Mouse (Mus musculus): ENCODE results near the gene Numbl. TPM values are rescaled to one million over a fixed set of nuclear protein-coding genes. Genes with fewer than 3 reads are reported as not detected.

Gene Numbl
- polyA plus RNA-seq, 1 experiment from 2014 or later, result 2.0 TPM

DNA sequence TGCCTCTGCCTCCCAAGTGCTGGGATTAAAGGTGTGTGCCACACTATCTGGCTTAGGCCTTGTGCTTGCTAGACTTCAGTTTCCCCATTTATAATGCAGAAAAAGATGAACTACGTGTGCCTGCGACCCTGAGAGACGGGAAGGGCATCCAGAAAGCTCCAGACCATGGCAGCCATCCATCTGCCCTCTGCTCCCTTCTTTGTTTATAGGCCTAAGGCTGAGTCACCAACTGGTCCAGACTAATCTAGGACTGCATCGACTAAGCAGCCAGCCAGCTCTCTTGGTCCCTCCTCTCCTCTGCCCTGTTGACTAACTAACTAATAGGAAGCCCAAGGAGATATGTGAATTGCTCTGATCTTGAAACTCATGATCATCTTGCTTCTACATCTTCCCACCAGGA, 37.7 kb downstream of the Numbl start:
- no peak overlapping the region for H3K27ac ChIP-seq
- no peak overlapping the region for H3K4me3 ChIP-seq (ENCODE audit: inconsistent target)
- H3K79me2 ChIP-seq (ENCODE audit: inconsistent target), result no peaks in the 10 kb centered on the region
- H3K36me3 ChIP-seq (ENCODE audit: inconsistent target), result no peaks in the 10 kb centered on the region
- 82% methylated on average over 4 of the region's 4 CpGs for WGBS (ENCODE audit: missing documents)

- no peaks in the 10 kb centered on the region for H3K79me2 ChIP-seq (ENCODE audit: inconsistent target)
- 78% methylated on average over 4 of the region's 4 CpGs for WGBS (ENCODE audit: missing documents)
Observed at GRCm38 (mm10) chr7:27296518-27296917, 38.3 kb downstream of the Numbl start.

DNA sequence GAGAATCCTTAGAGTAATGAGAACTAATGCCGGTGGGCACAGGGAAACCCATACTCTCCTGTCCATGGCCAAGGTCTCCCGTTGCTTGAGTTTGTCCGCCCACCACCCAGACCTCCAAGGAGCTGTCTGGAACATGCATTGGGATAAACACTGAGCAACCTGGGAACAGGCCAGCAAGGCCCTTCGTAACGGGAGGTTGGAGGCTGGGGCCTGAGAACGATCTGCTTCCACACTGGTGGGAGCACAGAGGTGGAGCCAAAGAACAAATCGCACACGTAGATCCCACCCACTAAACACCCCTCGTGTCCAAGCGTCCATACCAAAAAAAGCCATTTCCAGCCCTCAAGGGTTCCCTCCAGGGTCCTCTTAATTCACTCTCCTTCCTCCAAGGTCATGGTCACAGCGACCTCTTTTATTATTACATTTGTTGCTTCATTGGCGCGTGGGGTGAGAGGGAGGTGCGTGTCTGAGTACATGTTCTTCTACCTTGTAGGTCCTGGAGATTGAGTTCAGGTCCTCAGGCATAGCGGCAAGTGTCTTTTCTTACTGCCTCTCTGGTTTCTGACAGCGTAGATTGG, 39.9 kb downstream of the Numbl start:
- WGBS (ENCODE audit: missing documents), result 92% methylated on average over 16 of the region's 16 CpGs
- H3K4me3 ChIP-seq (ENCODE audit: inconsistent target), result no peak overlapping the region
- no peak overlapping the region for H3K27ac ChIP-seq
- H3K36me3 ChIP-seq (ENCODE audit: inconsistent target), result no peaks in the 10 kb centered on the region
- H3K79me2 ChIP-seq (ENCODE audit: inconsistent target), result no peaks in the 10 kb centered on the region

More at GRCm38 (mm10) chr7:27296518-27296917, 38.3 kb downstream of the Numbl start:
- Histone ChIP-seq H3K4me3 (ENCODE audit: inconsistent target) (no peak overlapping the region), H3K36me3 (ENCODE audit: inconsistent target) (no peaks in the 10 kb centered on the region), H3K27ac (no peak overlapping the region)

- WGBS (ENCODE audit: missing documents), result 92% methylated on average over 6 of the region's 6 CpGs
- Histone ChIP-seq H3K27ac (no peak overlapping the region), H3K4me3 (ENCODE audit: inconsistent target) (no peak overlapping the region), H3K79me2 (ENCODE audit: inconsistent target) (no peaks in the 10 kb centered on the region), H3K36me3 (ENCODE audit: inconsistent target) (no peaks in the 10 kb centered on the region)
Observed at GRCm38 (mm10) chr7:27298816-27299215, 40.6 kb downstream of the Numbl start.

DNA sequence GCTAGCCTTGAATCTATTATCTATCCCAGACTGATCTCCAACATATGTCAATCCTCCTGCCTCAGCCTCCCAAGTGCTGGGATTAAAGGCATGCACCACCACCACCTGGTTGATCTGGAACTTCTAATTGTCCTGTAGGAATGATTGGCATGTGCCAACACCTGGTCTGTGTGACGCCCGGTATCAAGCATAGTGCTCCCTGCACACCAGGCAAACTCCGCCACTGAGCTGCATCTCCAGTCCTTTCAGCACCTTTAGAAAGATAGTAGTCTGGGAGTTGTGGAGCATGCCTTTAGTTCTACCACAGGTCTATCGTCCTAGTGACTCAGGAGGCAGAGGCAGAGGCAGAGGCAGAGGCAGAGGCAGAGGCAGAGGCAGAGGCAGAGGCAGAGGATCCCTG, 42.1 kb downstream of the Numbl start:
- no peak overlapping the region for H3K4me3 ChIP-seq (ENCODE audit: inconsistent target)
- no peak overlapping the region for H3K27ac ChIP-seq
- WGBS (ENCODE audit: missing documents), result 81% methylated on average over 4 of the region's 4 CpGs
- no peaks in the 10 kb centered on the region for H3K79me2 ChIP-seq (ENCODE audit: inconsistent target)
- H3K36me3 ChIP-seq (ENCODE audit: inconsistent target), result no peaks in the 10 kb centered on the region

GRCm38 (mm10) chr7:27300801-27301200, 42.6 kb downstream of the Numbl start:
- Histone ChIP-seq H3K36me3 (ENCODE audit: inconsistent target) (no peaks in the 10 kb centered on the region), H3K79me2 (ENCODE audit: inconsistent target) (no peaks in the 10 kb centered on the region), H3K27ac (no peak overlapping the region), H3K4me3 (ENCODE audit: inconsistent target) (no peak overlapping the region)
- 76% methylated on average over 5 of the region's 5 CpGs for WGBS (ENCODE audit: missing documents)

DNA sequence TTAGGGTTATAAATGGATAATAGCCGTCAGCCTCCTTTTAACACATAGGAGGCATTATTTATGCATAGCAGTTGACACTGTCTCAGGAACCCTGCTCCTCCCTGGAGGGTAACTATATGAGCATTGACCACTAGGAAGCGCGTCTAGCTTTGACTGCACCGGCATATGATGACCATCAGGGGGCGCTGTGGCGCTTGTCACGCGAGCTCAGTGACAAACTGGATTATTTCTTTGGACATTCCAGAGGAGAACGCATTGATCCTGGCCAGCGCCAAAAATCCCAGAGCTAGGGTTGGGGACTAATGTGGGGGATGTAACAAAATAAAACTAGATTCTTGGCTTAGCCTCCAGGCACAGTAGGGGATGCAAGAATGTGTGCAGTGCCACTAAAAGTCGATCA, 43.9 kb downstream of the Numbl start:
- 12% methylated on average over 11 of the region's 11 CpGs for WGBS (ENCODE audit: missing documents)
- H3K27ac ChIP-seq, result no peak overlapping the region

GRCm38 (mm10) chr7:27305091-27305730, 47.0 kb downstream of the Numbl start:
- WGBS (ENCODE audit: missing documents), result 91% methylated on average over 17 of the region's 17 CpGs
- no peaks in the 10 kb centered on the region for H3K36me3 ChIP-seq (ENCODE audit: inconsistent target)
- H3K79me2 ChIP-seq (ENCODE audit: inconsistent target), result no peaks in the 10 kb centered on the region
- H3K4me3 ChIP-seq (ENCODE audit: inconsistent target), result no peak overlapping the region
- no peak overlapping the region for H3K27ac ChIP-seq

More for the DNA sequence above, 43.9 kb downstream of the Numbl start:
- Histone ChIP-seq H3K36me3 (ENCODE audit: inconsistent target) (no peaks in the 10 kb centered on the region), H3K4me3 (ENCODE audit: inconsistent target) (no peak overlapping the region), H3K79me2 (ENCODE audit: inconsistent target) (no peaks in the 10 kb centered on the region)

- Histone ChIP-seq H3K4me3 (ENCODE audit: inconsistent target) (no peak overlapping the region), H3K27ac (no peak overlapping the region), H3K36me3 (ENCODE audit: inconsistent target) (no peaks in the 10 kb centered on the region), H3K79me2 (ENCODE audit: inconsistent target) (no peaks in the 10 kb centered on the region)
- WGBS (ENCODE audit: missing documents), result 79% methylated on average over 23 of the region's 24 CpGs
Observed at GRCm38 (mm10) chr7:27306161-27307160, 48.2 kb downstream of the Numbl start.

GRCm38 (mm10) chr7:27307551-27307950, 49.3 kb downstream of the Numbl start:
- WGBS (ENCODE audit: missing documents), result 78% methylated on average over 9 of the region's 9 CpGs

GRCm38 (mm10) chr7:27308821-27309549, 50.8 kb downstream of the Numbl start:
- Histone ChIP-seq H3K27ac (no peak overlapping the region), H3K36me3 (ENCODE audit: inconsistent target) (no peaks in the 10 kb centered on the region), H3K79me2 (ENCODE audit: inconsistent target) (no peaks in the 10 kb centered on the region), H3K4me3 (ENCODE audit: inconsistent target) (no peak overlapping the region)
- 21% methylated on average over 28 of the region's 28 CpGs for WGBS (ENCODE audit: missing documents)

More at GRCm38 (mm10) chr7:27307551-27307950, 49.3 kb downstream of the Numbl start:
- H3K36me3 ChIP-seq (ENCODE audit: inconsistent target), result no peaks in the 10 kb centered on the region
- H3K27ac ChIP-seq, result no peak overlapping the region
- no peaks in the 10 kb centered on the region for H3K79me2 ChIP-seq (ENCODE audit: inconsistent target)
- H3K4me3 ChIP-seq (ENCODE audit: inconsistent target), result no peak overlapping the region

DNA sequence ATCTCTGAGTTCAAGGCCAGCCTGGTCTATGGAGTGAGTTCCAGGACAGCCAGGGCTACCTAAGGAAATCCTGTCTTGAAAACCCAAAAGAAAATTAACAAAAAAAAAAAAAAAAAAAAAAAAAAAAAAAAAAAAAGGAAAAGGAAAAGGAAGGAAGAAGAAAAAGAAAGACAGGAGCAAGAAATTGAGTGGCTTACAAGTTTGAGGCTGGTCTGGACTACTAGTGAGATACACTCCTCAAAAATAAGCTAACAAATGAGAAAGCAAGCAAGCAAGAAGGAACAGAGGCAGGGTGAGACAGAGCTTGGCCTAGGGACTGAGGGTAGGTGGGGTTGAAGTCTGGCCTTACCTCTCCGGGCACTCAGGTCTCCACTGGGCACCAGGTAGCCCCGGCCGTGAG, 51.6 kb downstream of the Numbl start:
- Histone ChIP-seq H3K27ac (no peak overlapping the region), H3K79me2 (ENCODE audit: inconsistent target) (no peaks in the 10 kb centered on the region), H3K36me3 (ENCODE audit: inconsistent target) (no peaks in the 10 kb centered on the region), H3K4me3 (ENCODE audit: inconsistent target) (no peak overlapping the region)
- 91% methylated on average over 3 of the region's 3 CpGs for WGBS (ENCODE audit: missing documents)

GRCm38 (mm10) chr7:27310306-27310705, 52.1 kb downstream of the Numbl start:
- no peak overlapping the region for H3K4me3 ChIP-seq (ENCODE audit: inconsistent target)
- H3K27ac ChIP-seq, result no peak overlapping the region
- WGBS (ENCODE audit: missing documents), result 12% methylated on average over 17 of the region's 17 CpGs
- no peaks in the 10 kb centered on the region for H3K79me2 ChIP-seq (ENCODE audit: inconsistent target)
- no peaks in the 10 kb centered on the region for H3K36me3 ChIP-seq (ENCODE audit: inconsistent target)

DNA sequence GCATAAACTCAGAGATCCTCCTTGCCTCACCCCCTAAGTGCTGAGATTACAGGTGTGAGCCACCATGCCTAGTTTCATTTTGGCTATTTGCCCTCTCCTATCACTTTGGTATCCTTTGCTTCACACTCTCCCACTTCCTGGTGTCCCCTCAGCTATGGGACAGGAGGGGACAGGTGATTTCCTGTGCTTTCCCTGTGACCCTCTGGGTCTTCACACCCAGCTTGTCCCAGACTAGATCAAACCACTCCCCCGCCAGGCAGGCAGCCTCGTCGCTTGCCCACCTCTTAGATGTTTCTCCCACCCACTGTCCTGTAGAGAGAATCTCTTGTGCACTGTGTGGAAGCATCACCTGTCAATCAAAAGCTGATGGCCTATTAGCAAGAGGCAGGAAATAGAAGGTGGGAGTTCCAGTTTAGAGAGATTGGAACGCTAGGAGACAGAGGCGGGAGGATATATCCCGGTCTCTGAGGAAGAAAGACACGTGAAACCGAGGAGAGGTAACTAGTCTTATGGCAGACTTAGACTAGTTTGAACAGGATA, 52.8 kb downstream of the Numbl start:
- H3K36me3 ChIP-seq (ENCODE audit: inconsistent target), result no peaks in the 10 kb centered on the region
- 63% methylated on average over 8 of the region's 8 CpGs for WGBS (ENCODE audit: missing documents)
- H3K4me3 ChIP-seq (ENCODE audit: inconsistent target), result no peak overlapping the region
- no peak overlapping the region for H3K27ac ChIP-seq
- H3K79me2 ChIP-seq (ENCODE audit: inconsistent target), result no peaks in the 10 kb centered on the region
